Mouse (Mus musculus) spleen, embryonic (tissue): ENCODE measurements around the gene Drd4.

Source experiments
- CTCF ChIA-PET: fragments of 350-600 bp; sonication (Branson Sonifier 250); formaldehyde crosslinking; loops from one replicate; lab custom pipeline; 2022; lab: Charles Lee

The Drd4 gene

GRCm38 (mm10) chr7:141330706-141331105 is 38.9 kb downstream of the Drd4 start:
- CTCF ChIA-PET = interaction anchor here (0.7 kb wide), 1 partner anchor 60 kb away, joined by 3 read pairs; no protein-coding TSS in a partner anchor

- CTCF ChIA-PET = interaction anchor here (0.6 to 0.7 kb wide), 2 partner anchors 23 to 40 kb away, joined by 4 to 9 read pairs; no protein-coding TSS in a partner anchor
These were observed 40.2 kb downstream of the Drd4 start for GRCm38 (mm10) chr7:141331990-141332389.

GRCm38 (mm10) chr7:141335044-141335579 is 43.3 kb downstream of the Drd4 start:
- CTCF ChIA-PET = no interaction called here

GRCm38 (mm10) chr7:141335682-141336081 is 43.9 kb downstream of the Drd4 start:
- CTCF ChIA-PET = no interaction called here

GRCm38 (mm10) chr7:141336296-141336695 is 44.5 kb downstream of the Drd4 start:
- CTCF ChIA-PET = no interaction called here

GRCm38 (mm10) chr7:141337716-141338416 is 46.1 kb downstream of the Drd4 start:
- CTCF ChIA-PET = no interaction called here

GRCm38 (mm10) chr7:141338576-141339131 is 46.8 kb downstream of the Drd4 start, which contains the start of gene Eps8l2:
Eps8l2 (plus strand) TSS chr7:141338880.
- CTCF ChIA-PET = interaction anchor here (0.5 to 0.7 kb wide), 3 partner anchors 20 to 288 kb away, joined by 3 to 6 read pairs (median 4); no protein-coding TSS in a partner anchor

- CTCF ChIA-PET = interaction anchor here (0.6 kb wide), 1 partner anchor 19 kb away, joined by 4 read pairs; no protein-coding TSS in a partner anchor
These were observed 47.6 kb downstream of the Drd4 start for GRCm38 (mm10) chr7:141339215-141339920.

- CTCF ChIA-PET = no interaction called here
These were observed 48.2 kb downstream of the Drd4 start for GRCm38 (mm10) chr7:141340023-141340422.

- CTCF ChIA-PET = no interaction called here
These were observed 48.7 kb downstream of the Drd4 start for GRCm38 (mm10) chr7:141340476-141340875.

GRCm38 (mm10) chr7:141341689-141342226 is 50.0 kb downstream of the Drd4 start:
- CTCF ChIA-PET = no interaction called here

- CTCF ChIA-PET = no interaction called here
These were observed 51.4 kb downstream of the Drd4 start for GRCm38 (mm10) chr7:141343230-141343629.

- CTCF ChIA-PET = no interaction called here
These were observed 51.9 kb downstream of the Drd4 start for GRCm38 (mm10) chr7:141343696-141344095.

- CTCF ChIA-PET = interaction anchor here (0.9 kb wide), 1 partner anchor 18 kb away, joined by 7 read pairs; no protein-coding TSS in a partner anchor
These were observed 53.0 kb downstream of the Drd4 start for GRCm38 (mm10) chr7:141344787-141345186.
